Mouse (Mus musculus) neural tube, embryonic 15.5 days (tissue): ENCODE data around the gene Spast. TPM values are rescaled to one million over a fixed set of nuclear protein-coding genes. Genes with fewer than 3 reads are reported as not detected.
A peak's percentile ranks its signal among the peaks of the same experiment; 100 is the strongest.
"Not testable (repeated sequence)": the region's sequence is repeated elsewhere in the genome, so short reads cannot be mapped to it uniquely, and the experiment has no call there.

ENCODE experiments used
- ATAC-seq: fragments of 200-750 bp; cut with Nextera tagmentation; 2 replicates; pipeline ENCODE4 v1.8.0; 2017; ENCODE audit warnings: mild to moderate bottlenecking, moderate TSS enrichment, moderate library complexity; ENCODE audit not compliant: low FRiP score
- H3K27ac ChIP-seq: fragments of 300-500 bp; sonication (generic); replicated peaks from 2 replicates; pipeline ENCODE4 v1.5.1; 2015; ENCODE audit warnings: mild to moderate bottlenecking, inconsistent platforms
- H3K27me3 ChIP-seq: fragments of 300-500 bp; sonication (generic); replicated peaks from 2 replicates; pipeline ENCODE4 v1.6.1; 2015; ENCODE audit warnings: inconsistent platforms
- H3K36me3 ChIP-seq: fragments of 300-500 bp; sonication (generic); 2 replicates; pipeline ENCODE4 v1.6.1; 2015; ENCODE audit warnings: inconsistent platforms
- H3K4me1 ChIP-seq: fragments of 300-500 bp; sonication (generic); 2 replicates; pipeline ENCODE4 v1.6.1; 2015; ENCODE audit warnings: inconsistent platforms
- H3K4me2 ChIP-seq: fragments of 300-500 bp; sonication (generic); 2 replicates; pipeline ENCODE4 v1.6.1; 2015; ENCODE audit warnings: inconsistent platforms, mild to moderate bottlenecking, moderate library complexity
- H3K4me3 ChIP-seq: fragments of 300-500 bp; sonication (generic); replicated peaks from 2 replicates; pipeline ENCODE4 v1.5.1; 2015; ENCODE audit warnings: mild to moderate bottlenecking, inconsistent platforms
- H3K9ac ChIP-seq: fragments of 300-500 bp; sonication (generic); replicated peaks from 2 replicates; pipeline ENCODE4 v1.6.1; 2015; ENCODE audit warnings: mild to moderate bottlenecking, inconsistent platforms
- H3K9me3 ChIP-seq: fragments of 300-500 bp; sonication (generic); replicated peaks from 2 replicates; pipeline ENCODE4 v1.6.1; 2016; ENCODE audit warnings: inconsistent platforms
- WGBS: fragments of 180-500 bp; shearing (Covaris S2); methylation state at CpG from one replicate; pipeline ENCODE4 v1.1.7; 2015; ENCODE audit warnings: mixed read lengths; 5-methylcytosine and 5-hydroxymethylcytosine counted together
- polyA plus RNA-seq: library from polyadenylated mRNA; unstranded; fragments of >200 nt; fragmentation: Nextera tagmentation; extraction: Ambion mirVana; gene quantifications from 2 replicates; pipeline ENCODE4 v1.2.1, GENCODE M21; 2015

The Spast gene
- polyA plus RNA-seq: 24.1 and 31.5 TPM in 2 replicates

DNA sequence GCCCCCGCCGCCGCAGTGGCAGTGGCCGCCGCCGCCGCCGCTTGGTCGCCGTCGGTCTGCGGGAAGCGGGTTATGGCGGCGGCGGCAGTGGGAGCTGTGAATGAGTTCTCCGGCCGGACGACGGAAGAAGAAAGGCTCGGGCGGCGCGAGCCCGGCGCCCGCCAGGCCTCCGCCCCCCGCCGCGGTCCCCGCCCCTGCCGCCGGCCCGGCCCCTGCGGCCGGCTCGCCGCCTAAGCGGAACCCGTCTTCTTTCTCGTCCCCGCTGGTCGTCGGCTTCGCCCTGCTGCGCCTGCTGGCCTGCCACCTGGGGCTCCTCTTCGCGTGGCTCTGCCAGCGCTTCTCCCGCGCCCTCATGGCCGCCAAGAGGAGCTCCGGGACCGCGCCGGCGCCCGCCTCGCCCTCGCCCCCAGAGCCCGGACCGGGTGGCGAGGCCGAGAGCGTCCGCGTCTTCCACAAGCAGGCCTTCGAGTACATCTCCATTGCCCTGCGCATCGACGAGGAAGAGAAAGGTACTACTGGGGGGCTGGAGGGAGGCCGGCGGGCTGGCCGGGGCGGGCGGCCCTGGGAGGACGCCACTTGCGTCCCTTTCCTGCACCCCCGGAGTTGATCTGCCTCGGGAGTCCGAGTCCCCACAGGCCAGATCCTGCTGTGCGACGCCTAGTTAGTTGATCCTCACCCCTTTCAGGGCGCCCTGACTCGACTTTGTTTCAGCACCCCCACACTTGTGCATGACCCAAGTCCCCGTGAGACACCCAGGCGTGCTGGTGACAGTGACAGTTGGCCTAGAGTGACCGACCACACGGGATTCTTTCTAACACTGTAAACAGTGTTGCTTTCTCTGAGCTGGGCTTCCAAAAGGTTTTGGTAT is at the start of gene Spast:
Gene Spast, plus strand, starts transcription at position 51 of the 868 bp plus-strand sequence.
- Histone ChIP-seq H3K4me1 (peaks cover 40% of the 10 kb centered on the region), H3K9me3 (no peaks in the 10 kb centered on the region), H3K9ac (peak within 1 kb of the TSS; percentile 97), H3K36me3 (peaks cover 3% of the 10 kb centered on the region; the same call in 1 of the 2 replicates), H3K4me2 (peak within 1 kb of the TSS; percentile 60), H3K27me3 (no peaks in the 10 kb centered on the region), H3K4me3 (peak within 1 kb of the TSS; percentile 98), H3K27ac (peak within 1 kb of the TSS; percentile 98)
- peak; percentile 79 for ATAC-seq
- under 1% methylated on average over 70 of the region's 90 CpGs for WGBS

DNA sequence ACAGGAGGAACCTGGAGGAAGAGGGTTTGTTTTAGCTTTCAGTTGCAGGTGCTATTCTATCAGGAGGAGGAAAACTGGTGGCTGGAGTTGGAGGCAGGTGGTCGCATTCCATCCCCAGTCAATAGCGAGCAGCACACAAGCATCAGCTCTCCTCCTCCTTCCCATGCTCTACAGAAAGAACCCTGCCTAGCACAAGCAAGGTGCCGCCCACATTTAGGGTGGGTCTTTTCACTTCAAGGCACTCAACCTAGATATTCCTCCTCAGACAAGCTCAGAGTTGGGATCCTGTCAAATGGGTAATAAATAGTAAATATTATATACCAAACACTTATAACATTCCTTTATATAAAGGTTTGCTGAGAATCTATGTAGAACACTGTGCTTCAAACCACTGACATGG is 48.6 kb upstream of the Spast start:
- Histone ChIP-seq H3K4me2 (no peak overlapping the region), H3K27ac (no peak overlapping the region), H3K4me1 (peaks cover 26% of the 10 kb centered on the region), H3K27me3 (no peaks in the 10 kb centered on the region), H3K4me3 (no peak overlapping the region), H3K9me3 (no peaks in the 10 kb centered on the region), H3K9ac (no peak overlapping the region), H3K36me3 (0 out of 2 replicates have a peak, but pooled peaks cover 5% of the 10 kb centered on the region)
- ATAC-seq: no peak
- 76% methylated on average over 3 of the region's 3 CpGs for WGBS

DNA sequence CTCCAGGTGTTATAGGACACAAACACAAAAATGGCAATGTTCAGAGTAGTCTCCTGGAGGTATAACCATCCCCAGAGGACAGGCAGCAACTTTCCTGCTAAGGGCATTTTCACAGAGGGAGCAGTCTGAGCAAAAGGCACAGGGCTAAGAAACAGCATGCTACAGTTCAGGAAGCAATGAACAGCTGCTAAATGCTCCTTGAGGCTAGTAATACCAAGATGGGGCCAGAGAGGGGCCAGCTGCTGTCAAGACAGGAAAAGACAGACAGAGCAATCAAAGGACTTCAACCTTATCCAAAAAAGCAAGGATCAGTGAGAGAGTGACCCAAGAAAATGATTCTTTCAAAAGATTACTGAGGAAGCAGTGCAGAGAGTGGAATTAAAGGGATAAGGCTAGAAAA is 47.9 kb upstream of the Spast start:
- no peak overlapping the region for H3K4me3 ChIP-seq
- H3K9ac ChIP-seq: no peak overlapping the region
- 0 out of 2 replicates have a peak, but pooled peaks cover 5% of the 10 kb centered on the region for H3K36me3 ChIP-seq
- ATAC-seq: no peak
- H3K27me3 ChIP-seq: no peaks in the 10 kb centered on the region
- H3K4me1 ChIP-seq: peaks cover 28% of the 10 kb centered on the region
- no peaks in the 10 kb centered on the region for H3K9me3 ChIP-seq
- no peak overlapping the region for H3K4me2 ChIP-seq
- no peak overlapping the region for H3K27ac ChIP-seq

DNA sequence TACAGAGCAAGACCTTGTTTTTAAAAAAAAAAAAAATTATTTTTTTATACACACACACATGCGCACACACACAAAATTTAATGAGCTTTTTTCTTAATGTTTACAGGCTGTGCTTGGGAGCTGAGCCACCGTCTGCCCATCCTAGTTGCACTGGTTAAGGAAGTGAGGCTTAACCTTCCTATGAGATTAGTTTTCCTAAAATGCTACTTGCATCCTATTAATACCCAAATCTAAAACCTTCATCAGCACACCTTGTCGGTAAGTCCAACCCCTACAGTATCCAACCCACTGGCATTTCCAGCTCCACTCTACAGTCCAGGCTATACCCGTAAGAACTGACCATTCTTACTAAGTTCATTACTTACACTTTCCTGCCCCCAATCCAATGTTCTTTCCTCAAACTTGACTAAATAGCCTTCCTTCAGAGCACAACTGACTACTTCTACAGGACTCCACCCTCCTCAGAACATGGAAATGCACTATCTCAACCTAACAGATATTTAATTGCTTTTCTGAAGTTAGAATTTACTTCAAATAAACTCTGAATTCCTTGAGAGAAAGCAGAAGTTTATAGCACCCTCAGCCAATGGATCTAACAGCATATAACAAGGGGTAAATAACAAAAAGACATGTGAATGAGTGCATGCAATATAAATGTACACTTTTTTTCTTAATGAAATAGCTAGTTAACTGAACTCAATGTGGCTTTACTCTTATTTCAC is 47.0 kb upstream of the Spast start:
- H3K27me3 ChIP-seq: no peaks in the 10 kb centered on the region
- H3K36me3 ChIP-seq: 0 out of 2 replicates have a peak, but pooled peaks cover 5% of the 10 kb centered on the region
- 75% methylated on average over 4 of the region's 4 CpGs for WGBS
- no peak for ATAC-seq
- no peak overlapping the region for H3K4me3 ChIP-seq
- H3K9ac ChIP-seq: no peak overlapping the region
- H3K4me2 ChIP-seq: peak overlapping the region; percentile 13; the same call in 1 of the 2 replicates
- H3K9me3 ChIP-seq: no peaks in the 10 kb centered on the region
- H3K27ac ChIP-seq: no peak overlapping the region
- H3K4me1 ChIP-seq: peaks cover 34% of the 10 kb centered on the region

DNA sequence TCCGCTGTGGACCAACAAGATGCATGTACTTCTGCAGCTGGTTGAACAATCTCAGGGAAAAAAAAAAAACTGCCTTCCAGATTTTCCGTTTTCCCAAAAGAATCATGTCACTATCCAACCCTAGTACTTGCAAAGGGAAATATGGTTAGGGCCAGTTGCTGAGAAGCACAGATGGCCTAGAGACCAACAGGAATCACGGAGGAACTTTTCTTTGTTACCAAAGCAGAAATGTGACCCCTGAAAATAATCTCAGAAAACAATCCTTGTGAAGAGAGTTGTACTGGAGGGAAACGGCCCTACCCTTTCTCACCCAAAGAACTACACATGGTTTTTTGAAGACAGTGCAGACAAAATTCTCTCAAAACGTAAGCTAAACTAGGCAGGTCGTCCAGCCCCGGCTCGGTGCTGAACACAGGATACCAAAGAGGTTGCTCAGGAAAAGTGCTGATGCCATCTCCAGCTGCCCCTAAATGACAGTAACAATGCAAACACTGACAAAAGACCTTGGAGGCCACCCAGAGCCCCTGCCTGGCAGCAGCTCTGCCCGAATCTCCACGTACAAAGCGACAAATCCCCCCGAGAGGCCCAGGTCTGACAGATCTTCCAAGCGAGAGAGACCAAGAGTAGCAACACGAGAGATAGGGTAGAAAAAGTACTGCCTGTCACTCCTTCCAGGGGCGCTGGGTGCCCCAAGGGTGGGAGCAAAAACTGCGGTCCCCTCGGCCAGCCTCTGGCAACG is 44.9 kb upstream of the Spast start:
- peak overlapping the region; percentile 91 for H3K9ac ChIP-seq
- H3K27ac ChIP-seq: peak overlapping the region; percentile 98
- H3K27me3 ChIP-seq: no peaks in the 10 kb centered on the region
- peaks cover 34% of the 10 kb centered on the region for H3K4me1 ChIP-seq
- H3K36me3 ChIP-seq: peaks cover 4% of the 10 kb centered on the region
- H3K4me3 ChIP-seq: peak overlapping the region; percentile 92
- under 1% methylated on average over 15 of the region's 18 CpGs for WGBS
- no peak for ATAC-seq
- no peaks in the 10 kb centered on the region for H3K9me3 ChIP-seq
- peak overlapping the region; percentile 67 for H3K4me2 ChIP-seq

DNA sequence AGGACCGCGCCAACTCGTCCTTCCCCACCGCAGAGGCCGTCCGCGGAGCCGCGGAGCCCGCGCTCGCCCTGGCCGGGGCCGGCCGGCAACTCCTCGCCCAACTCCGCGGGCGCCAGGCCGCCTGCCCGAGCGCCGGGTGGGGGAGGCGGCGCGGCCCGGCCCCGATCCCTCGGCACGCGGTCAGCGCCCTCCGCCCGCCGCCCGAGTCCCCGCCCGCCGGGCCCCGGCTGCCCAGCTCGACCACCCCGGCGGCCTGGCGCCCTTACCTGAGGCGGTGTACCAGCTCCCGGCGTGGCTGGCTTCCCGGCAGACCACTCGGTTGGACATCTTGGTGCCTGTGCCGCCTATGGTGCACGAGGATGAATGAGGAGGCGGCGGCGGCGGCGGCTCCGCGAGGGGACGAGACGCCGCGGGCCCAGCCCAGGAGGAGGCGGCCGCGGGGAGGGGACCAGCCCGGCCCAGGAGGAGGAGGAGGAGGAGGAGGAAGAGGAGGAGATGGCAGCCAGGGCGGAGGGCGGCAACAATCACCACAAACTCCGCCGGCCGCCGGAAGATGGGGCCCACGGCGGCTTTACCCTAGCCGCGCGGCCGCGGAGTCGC is 44.3 kb upstream of the Spast start:
- Histone ChIP-seq H3K27me3 (no peaks in the 10 kb centered on the region), H3K36me3 (peaks cover 8% of the 10 kb centered on the region), H3K4me3 (peak overlapping the region; percentile 92), H3K9ac (peak overlapping the region; percentile 91), H3K27ac (peak overlapping the region; percentile 98), H3K9me3 (no peaks in the 10 kb centered on the region), H3K4me1 (peaks cover 34% of the 10 kb centered on the region), H3K4me2 (peak overlapping the region; percentile 67)
- 0% methylated on average over 32 of the region's 80 CpGs for WGBS
- peak; percentile 82 for ATAC-seq

DNA sequence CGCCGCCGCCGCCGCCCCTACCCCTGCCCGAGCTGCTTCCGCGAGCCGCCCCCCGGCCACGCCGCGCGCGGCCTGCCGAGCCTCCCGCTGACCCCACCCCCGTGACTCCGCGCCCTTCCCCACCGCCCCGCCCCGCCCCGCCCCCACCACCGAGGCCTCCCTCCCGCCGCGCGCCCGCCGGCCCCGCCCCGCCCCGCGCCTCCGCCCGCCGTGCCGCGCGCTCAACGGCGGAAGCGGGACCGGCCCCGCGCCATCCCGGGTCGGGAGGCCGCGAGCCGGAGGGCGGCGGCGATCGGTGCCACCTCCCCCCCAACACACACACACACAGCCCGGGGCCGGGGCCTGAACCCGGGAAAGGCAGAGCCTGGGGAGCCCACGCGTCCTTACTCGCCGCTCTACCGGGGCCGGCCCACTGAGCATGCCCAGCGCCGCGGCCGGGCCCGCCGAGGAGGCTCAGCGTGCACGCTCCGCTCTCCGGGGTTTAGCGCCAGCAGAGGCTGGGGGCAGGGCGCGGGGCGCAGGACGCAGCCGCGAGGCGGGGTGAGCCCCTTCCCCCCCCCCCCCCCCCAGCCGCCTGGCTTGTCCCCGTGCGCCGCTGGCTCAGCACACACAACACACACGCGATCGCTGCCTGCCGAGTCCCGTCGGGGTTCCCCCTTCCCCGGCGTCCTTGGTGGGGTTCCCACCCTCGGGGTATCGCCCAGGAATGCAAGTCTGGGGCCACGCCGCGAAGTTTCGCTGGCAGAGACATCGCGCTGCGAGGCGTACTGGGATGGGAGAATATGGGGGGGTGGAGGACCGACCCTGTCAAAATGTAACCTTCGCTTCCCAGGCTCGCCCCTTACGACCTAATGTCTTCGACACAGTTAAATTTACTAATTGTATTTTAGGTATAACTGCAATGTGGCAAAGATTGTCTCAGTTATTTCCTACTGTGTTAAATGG is 43.5 kb upstream of the Spast start, which contains the start of gene Memo1:
Gene Memo1, minus strand, starts transcription at position 496 of the 945 bp plus-strand sequence.
- Histone ChIP-seq H3K4me3 (peak within 1 kb of the TSS; percentile 92), H3K36me3 (peaks cover 13% of the 10 kb centered on the region), H3K27ac (peak within 1 kb of the TSS; percentile 98), H3K9ac (peak within 1 kb of the TSS; percentile 91), H3K27me3 (no peaks in the 10 kb centered on the region), H3K4me1 (peaks cover 34% of the 10 kb centered on the region), H3K4me2 (peak within 1 kb of the TSS; percentile 86), H3K9me3 (no peaks in the 10 kb centered on the region)
- ATAC-seq: peak; percentile 91
- WGBS: under 1% methylated on average over 39 of the region's 110 CpGs

DNA sequence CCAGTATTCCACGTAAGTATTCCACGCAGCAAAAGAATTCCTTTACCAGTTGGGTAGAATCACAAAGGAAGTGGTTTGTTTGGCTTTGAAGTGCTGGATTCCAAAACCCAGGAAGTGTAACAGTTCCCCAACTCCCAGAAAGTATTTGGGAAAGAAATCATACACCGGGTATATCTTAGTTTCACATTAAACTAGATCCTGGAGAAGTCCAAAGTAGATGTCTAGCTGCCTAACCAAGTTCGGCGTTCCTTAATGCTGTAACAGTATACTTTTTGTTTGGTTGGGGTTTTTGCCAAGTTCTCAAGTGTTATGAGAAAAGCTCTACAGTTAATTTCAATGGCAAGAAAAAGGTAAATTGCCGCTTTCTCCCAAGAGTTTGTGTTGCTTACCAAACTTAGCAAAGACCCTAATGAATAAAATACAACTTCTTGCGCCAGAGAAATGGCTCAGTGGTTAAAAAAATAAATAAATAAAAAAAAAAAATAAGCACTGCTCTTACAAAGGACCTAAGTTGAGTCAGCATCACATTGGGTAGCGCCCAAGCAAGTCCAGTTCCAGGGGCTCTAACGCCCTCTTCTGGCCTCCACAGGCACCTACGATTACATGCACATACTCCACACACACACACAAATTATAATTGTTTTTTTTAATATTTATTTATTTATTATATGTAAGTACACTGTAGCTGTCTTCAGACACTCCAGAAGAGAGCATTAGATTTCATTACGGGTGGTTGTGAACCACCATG is 42.5 kb upstream of the Spast start:
- peak overlapping the region; percentile 91 for H3K9ac ChIP-seq
- peak overlapping the region; percentile 86 for H3K4me2 ChIP-seq
- H3K9me3 ChIP-seq: no peaks in the 10 kb centered on the region
- H3K27ac ChIP-seq: peak overlapping the region; percentile 98
- H3K4me3 ChIP-seq: peak overlapping the region; percentile 92
- no peaks in the 10 kb centered on the region for H3K27me3 ChIP-seq
- peaks cover 27% of the 10 kb centered on the region for H3K4me1 ChIP-seq
- WGBS: 51% methylated on average over 11 of the region's 11 CpGs
- ATAC-seq: no peak
- peaks cover 16% of the 10 kb centered on the region for H3K36me3 ChIP-seq

DNA sequence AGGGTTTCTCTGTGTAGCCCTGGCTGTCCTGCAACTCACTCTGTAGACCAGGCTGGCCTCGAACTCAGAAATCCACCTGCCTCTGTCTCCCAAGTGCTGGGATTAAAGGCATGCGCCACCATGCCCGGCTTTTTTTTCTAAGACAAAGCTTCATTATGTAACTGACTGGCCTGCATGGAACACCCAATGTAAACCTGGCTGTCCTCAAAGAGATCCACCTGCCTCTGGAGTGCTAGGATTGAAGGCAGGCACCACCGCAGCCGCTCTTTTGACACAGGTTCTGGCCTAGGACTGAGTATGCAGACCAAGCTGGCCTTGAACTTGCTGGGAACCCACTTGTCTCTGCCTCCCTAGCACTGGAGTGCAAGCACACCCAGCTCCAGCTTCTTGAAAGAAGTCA is 41.8 kb upstream of the Spast start:
- Histone ChIP-seq H3K4me1 (peaks cover 22% of the 10 kb centered on the region), H3K36me3 (peaks cover 19% of the 10 kb centered on the region)
- not testable (repeated sequence) for H3K4me2 ChIP-seq, H3K9me3 ChIP-seq, H3K4me3 ChIP-seq, ATAC-seq, H3K27ac ChIP-seq, H3K9ac ChIP-seq, H3K27me3 ChIP-seq
- WGBS: 91% methylated on average over 5 of the region's 5 CpGs

DNA sequence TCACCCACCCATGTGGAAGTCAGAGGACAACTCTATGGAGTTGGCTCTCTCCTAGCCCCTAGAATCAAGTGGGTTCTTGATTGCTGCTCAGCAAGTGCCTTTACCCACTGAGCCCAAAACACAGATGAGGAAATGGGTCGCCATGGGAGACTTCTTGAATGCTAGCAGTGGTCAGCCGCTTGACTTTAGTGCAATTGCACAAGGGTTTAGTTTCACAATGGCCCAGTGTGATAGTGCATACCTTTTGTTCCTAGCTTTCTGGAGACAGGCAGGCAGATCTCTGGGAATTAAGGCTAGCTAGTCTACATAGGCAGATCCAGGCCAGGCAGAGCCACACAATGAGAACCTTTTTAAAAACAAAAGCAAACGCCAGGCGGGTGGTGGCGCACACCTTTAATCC is 38.7 kb upstream of the Spast start:
- Histone ChIP-seq H3K9me3 (no peaks in the 10 kb centered on the region), H3K4me2 (no peak overlapping the region), H3K9ac (no peak overlapping the region), H3K4me3 (no peak overlapping the region), H3K4me1 (0 out of 2 replicates have a peak, but pooled peaks cover 8% of the 10 kb centered on the region), H3K27me3 (no peaks in the 10 kb centered on the region), H3K36me3 (peaks cover 23% of the 10 kb centered on the region), H3K27ac (no peak overlapping the region)
- no peak for ATAC-seq
- WGBS: 82% methylated on average over 5 of the region's 5 CpGs
